Mouse (Mus musculus): ENCODE measurements around the gene Nox4.
"Not testable (repeated sequence)": the region's sequence is repeated elsewhere in the genome, so short reads cannot be mapped to it uniquely, and the experiment has no call there.

Gene Nox4

GRCm38 (mm10) chr7:87371316-87371715 lies 125.4 kb downstream of the Nox4 start:
- no peak for DNase-seq (ENCODE audit: low spot score in 2 of 2)

DNA sequence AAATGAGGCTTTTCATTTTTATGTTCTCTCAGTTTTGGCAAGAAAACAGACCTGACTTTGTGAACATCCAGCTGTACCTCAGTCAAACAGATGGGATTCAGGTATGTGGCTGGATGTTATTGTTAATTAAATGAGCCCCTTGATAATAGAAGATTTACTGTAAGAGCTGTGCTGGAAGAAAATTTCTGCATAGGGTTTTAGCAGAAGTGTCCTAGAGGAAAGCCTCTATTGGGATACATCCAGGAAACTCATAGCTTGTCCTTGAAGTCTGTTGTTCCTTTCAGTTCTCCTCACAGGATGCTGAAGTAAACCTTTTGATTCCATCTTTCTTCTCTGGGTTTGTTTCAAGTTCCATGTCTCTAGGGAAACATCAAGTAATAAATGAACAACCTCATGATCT lies 128.4 kb downstream of the Nox4 start:
- DNase-seq (ENCODE audit: low spot score in 2 of 2) = no peak

DNA sequence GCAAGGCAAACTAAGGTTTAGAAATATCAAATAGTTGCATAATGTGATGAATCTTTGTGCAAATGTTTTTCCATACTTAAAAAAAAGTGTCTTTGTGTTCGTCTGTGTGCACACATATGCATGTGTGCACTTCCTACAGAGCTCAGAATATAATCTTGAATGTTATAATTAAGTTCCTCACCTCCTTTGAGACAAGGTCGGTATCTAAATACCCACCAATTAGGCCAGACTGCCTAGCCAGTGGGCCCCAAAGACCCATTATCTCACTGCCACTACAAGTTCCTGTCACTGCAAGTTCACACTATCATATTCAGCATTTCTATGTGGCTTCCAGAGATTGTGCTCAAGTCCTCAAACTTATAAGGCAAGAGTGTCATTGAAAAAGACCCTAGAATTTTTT lies 129.0 kb downstream of the Nox4 start:
- no peak for DNase-seq (ENCODE audit: low spot score in 2 of 2)

DNA sequence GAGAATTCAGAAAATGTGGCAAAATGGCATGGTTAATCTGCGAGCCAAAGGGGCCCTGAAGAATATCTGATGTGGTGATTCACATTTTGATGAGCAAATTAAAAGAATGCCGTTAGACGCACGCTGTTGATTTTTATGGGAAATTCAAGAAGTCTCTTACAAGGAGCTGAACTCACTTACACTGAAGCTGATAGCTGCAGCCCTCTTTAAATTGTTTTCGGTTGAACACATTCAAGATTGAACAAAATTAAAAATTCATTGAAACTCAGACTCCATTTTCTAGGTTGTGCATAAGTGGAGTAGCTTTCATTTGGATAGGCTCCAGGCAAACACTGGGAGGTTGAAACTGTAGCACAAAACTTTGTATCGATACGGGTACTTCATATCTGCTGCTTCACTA lies 151.1 kb downstream of the Nox4 start:
- no peak for DNase-seq (ENCODE audit: low spot score in 2 of 2)

DNA sequence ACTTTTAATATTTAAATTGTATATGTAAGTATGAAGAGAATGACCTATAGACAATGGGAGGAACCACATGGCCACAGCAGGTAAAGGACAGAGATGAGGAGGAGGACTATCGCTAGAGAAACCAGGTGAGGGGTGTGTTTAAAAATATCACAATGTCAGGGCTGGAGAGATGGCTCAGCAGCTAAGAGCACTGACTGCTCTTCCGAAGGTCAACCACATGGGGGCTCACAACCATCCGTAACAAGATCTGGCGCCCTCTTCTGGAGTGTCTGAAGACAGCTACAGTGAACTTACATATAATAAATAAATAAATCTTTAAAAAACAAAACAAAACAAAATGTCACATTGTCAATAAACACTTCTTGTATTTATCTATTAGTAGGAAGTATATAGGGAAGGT lies 165.5 kb downstream of the Nox4 start:
- DNase-seq (ENCODE audit: low spot score in 2 of 2) = not testable (repeated sequence)

- no peak for DNase-seq (ENCODE audit: low spot score in 2 of 2)
These were observed 167.4 kb downstream of the Nox4 start for GRCm38 (mm10) chr7:87413271-87413670.
